ENCODE assay signal across 28 mouse cellular contexts in genomic region chr15:100351501-100352060, GRCm38 (mm10). TPM values are rescaled to one million over a fixed set of nuclear protein-coding genes. Genes with fewer than 3 reads are reported as not detected.
DNase-seq lines count a peak whose midpoint lies in the region; ATAC-seq and TF ChIP-seq lines count a peak whose summit lies in the region.
"Had no signal": no experiment of that assay in that cellular context is flagged by ENCODE, and none has a peak within 500 bp of the region (broad histone marks: within the 10 kb centered on the region; RNA-seq: fewer than 3 reads in every experiment).

No protein-coding gene starts in this region.

- H3K36me3 ChIP-seq in heart, embryonic 15.5 days, result no peaks in the 10 kb centered on the region
- no peaks in the 10 kb centered on the region for H3K36me3 ChIP-seq in kidney, postnatal 0 days (ENCODE audit: insufficient read depth, low read length)
- no peaks in the 10 kb centered on the region for H3K36me3 ChIP-seq in kidney, embryonic 15.5 days
- no peaks in the 10 kb centered on the region for H3K36me3 ChIP-seq in forebrain, postnatal 0 days (ENCODE audit: insufficient read depth)
- H3K36me3 ChIP-seq: embryonic facial prominence, embryonic 13.5 days; limb, embryonic 12.5 days; liver, embryonic 13.5 days; lung, embryonic 15.5 days; midbrain, embryonic 12.5 days; neural tube, embryonic 12.5 days had no signal

- no peaks in the 10 kb centered on the region for H3K27me3 ChIP-seq in heart, embryonic 15.5 days
- H3K27me3 ChIP-seq in kidney, postnatal 0 days (ENCODE audit: insufficient read depth, low read length), result no peaks in the 10 kb centered on the region
- H3K27me3 ChIP-seq in kidney, embryonic 15.5 days, result no peaks in the 10 kb centered on the region
- H3K27me3 ChIP-seq in forebrain, postnatal 0 days (ENCODE audit: insufficient read depth, low read length), result no peaks in the 10 kb centered on the region
- H3K27me3 ChIP-seq: embryonic facial prominence, embryonic 13.5 days; limb, embryonic 12.5 days; liver, embryonic 13.5 days; lung, embryonic 15.5 days; midbrain, embryonic 12.5 days; neural tube, embryonic 12.5 days had no signal

- H3K4me1 ChIP-seq in heart, embryonic 15.5 days (replicated peaks), result peaks cover 17% of the 10 kb centered on the region
- H3K4me1 ChIP-seq in kidney, postnatal 0 days (replicated peaks; ENCODE audit: insufficient read depth, low read length), result no peaks in the 10 kb centered on the region
- H3K4me1 ChIP-seq in kidney, embryonic 15.5 days, result 0 out of 2 replicates have a peak, but pooled peaks cover 9% of the 10 kb centered on the region
- no peaks in the 10 kb centered on the region for H3K4me1 ChIP-seq in forebrain, postnatal 0 days (ENCODE audit: insufficient read depth)
- H3K4me1 ChIP-seq: midbrain, embryonic 12.5 days; neural tube, embryonic 12.5 days had no signal

- intact Hi-C loops in heart, postnatal 36 days (cut with DNase I), result no loop called here

- no peaks in the 10 kb centered on the region for H3K9me3 ChIP-seq in heart, embryonic 15.5 days (replicated peaks)
- no peaks in the 10 kb centered on the region for H3K9me3 ChIP-seq in kidney, postnatal 0 days (replicated peaks; ENCODE audit: low read length)
- H3K9me3 ChIP-seq in kidney, embryonic 15.5 days (replicated peaks), result no peaks in the 10 kb centered on the region
- no peaks in the 10 kb centered on the region for H3K9me3 ChIP-seq in forebrain, postnatal 0 days (ENCODE audit: low read length)
- H3K9me3 ChIP-seq: embryonic facial prominence, embryonic 13.5 days; liver, embryonic 13.5 days; lung, embryonic 15.5 days; midbrain, embryonic 12.5 days; neural tube, embryonic 12.5 days had no signal

- no peak overlapping the region for H3K4me3 ChIP-seq in heart, embryonic 15.5 days
- H3K4me3 ChIP-seq in kidney, postnatal 0 days (replicated peaks; ENCODE audit: low read depth, low read length), result no peak overlapping the region
- H3K4me3 ChIP-seq in kidney, embryonic 15.5 days (replicated peaks), result no peak overlapping the region
- no peak overlapping the region for H3K4me3 ChIP-seq in forebrain, postnatal 0 days (ENCODE audit: low read depth, low read length)
- H3K4me3 ChIP-seq: embryonic facial prominence, embryonic 13.5 days; limb, embryonic 12.5 days; liver, embryonic 13.5 days; lung, embryonic 15.5 days; midbrain, embryonic 12.5 days; neural tube, embryonic 12.5 days had no signal

- WGBS in heart, embryonic 15.5 days, result 43% methylated on average over 6 of the region's 6 CpGs
- 60% methylated on average over 6 of the region's 6 CpGs for WGBS in kidney, postnatal 0 days
- WGBS in kidney, embryonic 15.5 days, result 69% methylated on average over 6 of the region's 6 CpGs
- WGBS in forebrain, postnatal 0 days, result 79% methylated on average over 6 of the region's 6 CpGs

- no peak overlapping the region for H3K9ac ChIP-seq in heart, embryonic 15.5 days
- no peak overlapping the region for H3K9ac ChIP-seq in kidney, postnatal 0 days (ENCODE audit: low read depth, low read length)
- no peak overlapping the region for H3K9ac ChIP-seq in kidney, embryonic 15.5 days
- no peak overlapping the region for H3K9ac ChIP-seq in forebrain, postnatal 0 days
- H3K9ac ChIP-seq: embryonic facial prominence, embryonic 13.5 days; limb, embryonic 12.5 days; liver, embryonic 13.5 days; lung, embryonic 15.5 days; midbrain, embryonic 12.5 days; neural tube, embryonic 12.5 days had no signal

- H3K27ac ChIP-seq in heart, embryonic 15.5 days, result no peak overlapping the region
- H3K27ac ChIP-seq in kidney, postnatal 0 days, result no peak overlapping the region
- H3K27ac ChIP-seq in kidney, embryonic 15.5 days, result no peak overlapping the region
- H3K27ac ChIP-seq in forebrain, postnatal 0 days (ENCODE audit: low read depth, low read length), result no peak overlapping the region
- H3K27ac ChIP-seq: embryonic facial prominence, embryonic 13.5 days; hindbrain, postnatal 0 days; limb, embryonic 12.5 days; liver, embryonic 13.5 days; lung, embryonic 15.5 days; midbrain, embryonic 12.5 days; neural tube, embryonic 12.5 days had no signal

- TF ChIP-seq CTCF in kidney, postnatal 0 days (IDR thresholded peaks at IDR 0.05; ENCODE audit: low read depth), result no peak
- TF ChIP-seq CTCF in forebrain, postnatal 0 days (IDR thresholded peaks at IDR 0.05; ENCODE audit: low read depth), result no peak

- no peak for ATAC-seq in heart, embryonic 15.5 days (replicated peaks; ENCODE audit: insufficient number of reproducible peaks, insufficient read depth, low FRiP score, low read depth)
- ATAC-seq in kidney, postnatal 0 days (replicated peaks; ENCODE audit: low FRiP score, low read depth), result no peak
- no peak for ATAC-seq in kidney, embryonic 15.5 days (replicated peaks; ENCODE audit: low FRiP score)
- ATAC-seq in forebrain, postnatal 0 days, result no peak
- ATAC-seq: forebrain, embryonic 14.5 days; hindbrain, postnatal 0 days; intestine, postnatal 0 days had no signal

- DNase-seq in heart, postnatal 36 days, result no peak
- peak; percentile 16 for DNase-seq in kidney, postnatal 0 days (ENCODE audit: low spot score)
- peak; percentile 47 for DNase-seq in kidney, postnatal 14 days
- DNase-seq in kidney, postnatal 36 days, result peak; percentile 52 to 56
- no peak for DNase-seq in forebrain, postnatal 0 days
- DNase-seq: adrenal gland, adult 2 months; cerebellum, adult 8-10 months; gastrocnemius, postnatal 14 days; liver, embryonic 13.5 days; right cerebral cortex, postnatal 4 days; thymus, adult 2 months had no signal

- 0 out of 2 replicates have a peak overlapping the region, but pooled peaks have one; percentile 21 for H3K4me2 ChIP-seq in heart, embryonic 15.5 days
- no peak overlapping the region for H3K4me2 ChIP-seq in kidney, postnatal 0 days (ENCODE audit: low read length)
- no peak overlapping the region for H3K4me2 ChIP-seq in kidney, embryonic 15.5 days
- H3K4me2 ChIP-seq in forebrain, postnatal 0 days (ENCODE audit: low read depth), result no peak overlapping the region
- H3K4me2 ChIP-seq: embryonic facial prominence, embryonic 13.5 days; limb, embryonic 12.5 days; liver, embryonic 13.5 days; lung, embryonic 15.5 days; midbrain, embryonic 12.5 days; neural tube, embryonic 12.5 days had no signal

RNA-seq across cellular contexts. Expression of gene Methig1, which starts 1.4 kb away (rescaled TPM):
- not detected in 2 replicates for polyA plus RNA-seq in heart, embryonic 15.5 days (2015; fragmentation: Nextera tagmentation; extraction: Ambion mirVana)
- total RNA-seq in heart, postnatal 36 days (2021), result not detected
- polyA plus RNA-seq in kidney, postnatal 0 days (2015; fragmentation: Nextera tagmentation; extraction: Ambion mirVana), result 1.9 and 2.0 TPM in 2 replicates
- 0.94 and 1.5 TPM in 2 replicates for polyA plus RNA-seq in kidney, embryonic 15.5 days (2015; fragmentation: Nextera tagmentation; extraction: Ambion mirVana)
- total RNA-seq in forebrain, postnatal 0 days (2014; rRNA removed), result not detected in 2 replicates
- not detected in 2 replicates for polyA plus RNA-seq in forebrain, postnatal 0 days (2015; fragmentation: Nextera tagmentation; extraction: Ambion mirVana)
- total RNA-seq: gastrocnemius, postnatal 14 days; hematopoietic stem cell, adult 5-6 weeks; left cerebral cortex, adult 18-20 months; megakaryocyte progenitor cell, adult 5-6 weeks; monocyte, adult 5-6 weeks had no signal
- polyA plus RNA-seq: adrenal gland, adult 2 months; cortical plate, adult 2 months; embryonic facial prominence, embryonic 13.5 days; forebrain, embryonic 14.5 days; hindbrain, postnatal 0 days; intestine, postnatal 0 days; liver, embryonic 13.5 days; lung, embryonic 15.5 days; midbrain, embryonic 12.5 days; thymus, adult 2 months; urinary bladder, adult 2 months had no signal

RNA-seq across cellular contexts. Expression of gene Mettl7a2, which starts 1.4 kb away (rescaled TPM):
- not detected in 2 replicates for polyA plus RNA-seq in heart, embryonic 15.5 days (2015; fragmentation: Nextera tagmentation; extraction: Ambion mirVana)
- total RNA-seq in heart, postnatal 36 days (2021), result 1 to 10 TPM in 1 of 2 experiments, under 1 TPM in 1; 0.89 to 1.0 TPM
- polyA plus RNA-seq in kidney, postnatal 0 days (2015; fragmentation: Nextera tagmentation; extraction: Ambion mirVana), result 1.8 and 2.8 TPM in 2 replicates
- 0.26 TPM in 1 of 2 replicates, not detected in the other for polyA plus RNA-seq in kidney, embryonic 15.5 days (2015; fragmentation: Nextera tagmentation; extraction: Ambion mirVana)
- not detected in 2 replicates for total RNA-seq in forebrain, postnatal 0 days (2014; rRNA removed)
- polyA plus RNA-seq in forebrain, postnatal 0 days (2015; fragmentation: Nextera tagmentation; extraction: Ambion mirVana), result not detected in 2 replicates
- total RNA-seq: hematopoietic stem cell, adult 5-6 weeks; hindbrain, postnatal 0 days; megakaryocyte progenitor cell, adult 5-6 weeks; monocyte, adult 5-6 weeks had no signal
- polyA plus RNA-seq: adrenal gland, adult 2 months; cortical plate, adult 2 months; embryonic facial prominence, embryonic 13.5 days; forebrain, embryonic 14.5 days; hindbrain, postnatal 0 days; intestine, postnatal 0 days; limb, embryonic 12.5 days; liver, embryonic 13.5 days; lung, embryonic 15.5 days; midbrain, embryonic 12.5 days; stomach, embryonic 16.5 days; thymus, adult 2 months; urinary bladder, adult 2 months had no signal

RNA-seq across cellular contexts. Expression of gene Higd1c, which starts 12.8 kb away (rescaled TPM):
- polyA plus RNA-seq in heart, embryonic 15.5 days (2015; fragmentation: Nextera tagmentation; extraction: Ambion mirVana), result not detected in 2 replicates
- not detected for total RNA-seq in heart, postnatal 36 days (2021)
- 0.69 TPM in 1 of 2 replicates, not detected in the other for polyA plus RNA-seq in kidney, postnatal 0 days (2015; fragmentation: Nextera tagmentation; extraction: Ambion mirVana)
- 0.64 and 1.7 TPM in 2 replicates for polyA plus RNA-seq in kidney, embryonic 15.5 days (2015; fragmentation: Nextera tagmentation; extraction: Ambion mirVana)
- not detected in 2 replicates for total RNA-seq in forebrain, postnatal 0 days (2014; rRNA removed)
- not detected in 2 replicates for polyA plus RNA-seq in forebrain, postnatal 0 days (2015; fragmentation: Nextera tagmentation; extraction: Ambion mirVana)
- total RNA-seq: gastrocnemius, postnatal 14 days; hematopoietic stem cell, adult 5-6 weeks; hindbrain, postnatal 0 days; left cerebral cortex, adult 18-20 months; megakaryocyte progenitor cell, adult 5-6 weeks; monocyte, adult 5-6 weeks had no signal
- polyA plus RNA-seq: adrenal gland, adult 2 months; cortical plate, adult 2 months; embryonic facial prominence, embryonic 13.5 days; forebrain, embryonic 14.5 days; hindbrain, postnatal 0 days; intestine, postnatal 0 days; limb, embryonic 12.5 days; liver, embryonic 13.5 days; lung, embryonic 15.5 days; midbrain, embryonic 12.5 days; stomach, embryonic 16.5 days; thymus, adult 2 months; urinary bladder, adult 2 months had no signal

RNA-seq across cellular contexts. Expression of gene Mettl7a3, which starts 16.9 kb away (rescaled TPM):
- not detected in 2 replicates for polyA plus RNA-seq in heart, embryonic 15.5 days (2015; fragmentation: Nextera tagmentation; extraction: Ambion mirVana)
- total RNA-seq in heart, postnatal 36 days (2021), result not detected
- polyA plus RNA-seq in kidney, postnatal 0 days (2015; fragmentation: Nextera tagmentation; extraction: Ambion mirVana), result 0.23 and 0.41 TPM in 2 replicates
- polyA plus RNA-seq in kidney, embryonic 15.5 days (2015; fragmentation: Nextera tagmentation; extraction: Ambion mirVana), result 0.17 TPM in 1 of 2 replicates, not detected in the other
- not detected in 2 replicates for total RNA-seq in forebrain, postnatal 0 days (2014; rRNA removed)
- not detected in 2 replicates for polyA plus RNA-seq in forebrain, postnatal 0 days (2015; fragmentation: Nextera tagmentation; extraction: Ambion mirVana)
- total RNA-seq: hematopoietic stem cell, adult 5-6 weeks; megakaryocyte progenitor cell, adult 5-6 weeks; monocyte, adult 5-6 weeks had no signal
- polyA plus RNA-seq: forebrain, embryonic 14.5 days; intestine, postnatal 0 days; liver, embryonic 13.5 days; lung, embryonic 15.5 days; midbrain, embryonic 12.5 days; stomach, embryonic 16.5 days had no signal

RNA-seq across cellular contexts. Expression of gene Mettl7a1, which starts 47.6 kb away (rescaled TPM):
- polyA plus RNA-seq in heart, embryonic 15.5 days (2015; fragmentation: Nextera tagmentation; extraction: Ambion mirVana), result 4.2 and 5.4 TPM in 2 replicates
- total RNA-seq in heart, postnatal 36 days (2021), result 10 to 100 TPM; 46.3 to 62.3 TPM
- polyA plus RNA-seq in kidney, postnatal 0 days (2015; fragmentation: Nextera tagmentation; extraction: Ambion mirVana), result 14.3 and 15.0 TPM in 2 replicates
- polyA plus RNA-seq in kidney, embryonic 15.5 days (2015; fragmentation: Nextera tagmentation; extraction: Ambion mirVana), result 13.2 and 18.4 TPM in 2 replicates
- total RNA-seq in forebrain, postnatal 0 days (2014; rRNA removed), result 11.6 and 13.5 TPM in 2 replicates
- polyA plus RNA-seq in forebrain, postnatal 0 days (2015; fragmentation: Nextera tagmentation; extraction: Ambion mirVana), result 1.2 and 2.3 TPM in 2 replicates

Comparison
In these comparisons a context has a peak if more than half of its experiments do, and no peak if none do; other contexts are left out.
1. DNase-seq: peak in kidney, postnatal 0 days (single experiment), kidney, postnatal 14 days (single experiment) and kidney, postnatal 36 days (2 of 2); none in heart, postnatal 36 days (0 of 2) and forebrain, postnatal 0 days (single experiment).